Mouse (Mus musculus): Measurements from ENCODE around the gene Efna4.

The Efna4 gene

DNA sequence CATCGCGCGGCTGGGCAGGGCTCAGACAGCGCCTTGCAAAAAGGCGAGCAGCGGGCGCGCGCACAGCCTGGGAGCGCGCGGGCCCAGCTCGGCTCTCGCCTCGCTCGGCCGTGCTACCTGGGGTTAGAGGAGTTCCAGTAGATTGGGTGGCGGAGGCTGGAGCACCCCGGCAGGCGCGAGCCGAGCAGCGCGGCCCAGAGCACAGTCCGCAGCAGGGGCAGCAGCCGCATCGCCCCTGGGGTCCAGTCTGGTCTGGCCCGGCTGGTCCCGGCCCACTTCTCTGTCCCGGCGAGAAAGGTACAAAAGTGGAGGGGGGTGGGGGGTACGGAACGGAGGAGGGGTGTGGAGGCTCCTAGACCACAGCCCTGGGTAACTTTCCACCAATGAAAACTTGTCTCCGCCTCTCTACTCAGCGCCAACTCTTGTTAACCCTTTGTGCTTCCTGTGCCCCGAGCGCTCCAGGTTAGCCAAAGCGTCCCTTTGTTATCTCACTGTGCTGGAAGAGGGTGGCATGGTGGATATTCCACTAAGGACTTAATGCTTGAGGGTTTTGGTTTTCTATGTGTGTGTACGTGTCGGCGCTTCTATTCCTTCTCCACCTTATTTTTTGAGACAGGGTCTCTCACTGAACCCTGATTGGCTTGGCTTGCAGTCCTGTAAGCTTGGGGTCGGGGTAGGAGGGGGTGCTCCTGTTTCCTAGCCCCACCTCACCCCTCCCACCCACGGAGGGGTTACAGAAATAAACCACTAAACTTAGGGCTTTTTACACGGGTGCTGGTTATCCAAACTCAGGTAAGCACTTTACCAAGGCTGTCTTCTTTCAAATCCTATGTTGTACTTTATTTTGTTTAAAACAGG is at the start of gene Efna4:
Efna4 (minus strand) TSS at position 308 of the 858 bp plus-strand sequence.
- peak; percentile 45 to 52 for DNase-seq

DNA sequence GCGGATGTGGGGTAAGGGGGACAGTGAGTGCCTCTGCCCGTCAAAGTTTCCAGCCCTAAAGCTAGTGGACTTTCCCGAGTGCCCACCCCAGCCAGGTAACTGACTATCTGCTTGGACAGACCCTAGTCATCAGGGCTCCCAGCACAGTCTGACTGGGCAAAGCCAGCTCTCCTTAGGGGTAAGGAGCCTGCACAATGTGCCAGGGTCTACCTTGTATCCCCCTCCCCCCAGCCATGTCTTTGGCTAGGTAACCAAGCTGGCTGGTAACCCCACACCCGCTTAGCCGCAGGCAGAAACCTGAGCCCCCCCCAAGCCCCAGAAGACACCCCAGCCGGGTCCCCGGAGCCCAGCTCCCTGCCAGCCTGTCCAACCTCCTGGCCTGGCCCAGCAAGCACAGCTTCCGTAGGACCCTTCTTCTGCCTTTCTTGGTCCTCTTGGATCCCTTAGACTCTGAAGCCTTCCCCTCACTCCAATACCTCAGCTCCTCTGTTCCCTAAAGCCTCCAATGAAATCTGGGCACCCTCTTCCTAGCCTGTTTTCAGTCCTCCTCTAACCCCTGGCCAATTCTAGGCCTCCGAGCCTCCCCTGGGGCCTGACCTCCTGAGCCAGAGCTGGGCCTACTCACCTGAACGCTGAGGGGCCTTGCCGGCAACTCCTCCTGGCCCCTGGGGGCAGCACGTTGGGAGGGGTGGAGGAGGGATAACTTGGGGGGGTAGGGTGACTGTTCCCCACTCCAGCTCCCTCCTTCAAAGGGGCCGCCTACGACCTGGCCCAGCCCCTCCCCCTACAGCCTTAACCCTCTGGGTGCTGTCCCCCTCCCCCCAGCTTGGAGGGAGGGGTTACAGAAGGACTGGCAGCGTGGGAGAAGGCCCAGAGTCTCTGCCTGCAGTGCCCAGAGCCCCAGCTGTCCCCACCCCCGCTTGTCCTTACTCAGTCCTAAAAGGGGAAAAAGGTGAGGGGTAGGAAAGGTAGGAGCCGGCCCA is 48.9 kb upstream of the Efna4 start:
- DNase-seq = peak in 1 of 2 experiments; percentile 48

DNA sequence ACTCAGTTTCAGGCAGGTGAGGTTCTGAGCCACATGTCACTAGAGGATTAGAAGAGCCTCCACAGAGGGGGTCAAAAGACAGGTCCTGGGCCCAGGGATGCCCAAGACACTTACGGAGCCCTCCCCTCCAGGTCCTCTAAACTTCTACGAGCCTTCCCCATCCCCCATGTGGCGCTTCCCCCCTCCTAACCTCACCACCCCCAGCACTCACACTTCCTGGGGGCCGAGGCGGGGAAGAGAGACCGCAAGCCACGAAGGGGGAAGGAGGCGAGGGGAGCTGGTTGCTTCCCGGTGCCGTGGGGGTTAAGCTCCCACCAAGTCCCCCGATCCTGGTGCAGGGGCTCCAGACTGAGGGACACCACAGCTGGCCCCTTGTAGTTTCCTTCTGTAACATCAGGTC is 47.6 kb upstream of the Efna4 start:
- DNase-seq = peak; percentile 49 to 58

DNA sequence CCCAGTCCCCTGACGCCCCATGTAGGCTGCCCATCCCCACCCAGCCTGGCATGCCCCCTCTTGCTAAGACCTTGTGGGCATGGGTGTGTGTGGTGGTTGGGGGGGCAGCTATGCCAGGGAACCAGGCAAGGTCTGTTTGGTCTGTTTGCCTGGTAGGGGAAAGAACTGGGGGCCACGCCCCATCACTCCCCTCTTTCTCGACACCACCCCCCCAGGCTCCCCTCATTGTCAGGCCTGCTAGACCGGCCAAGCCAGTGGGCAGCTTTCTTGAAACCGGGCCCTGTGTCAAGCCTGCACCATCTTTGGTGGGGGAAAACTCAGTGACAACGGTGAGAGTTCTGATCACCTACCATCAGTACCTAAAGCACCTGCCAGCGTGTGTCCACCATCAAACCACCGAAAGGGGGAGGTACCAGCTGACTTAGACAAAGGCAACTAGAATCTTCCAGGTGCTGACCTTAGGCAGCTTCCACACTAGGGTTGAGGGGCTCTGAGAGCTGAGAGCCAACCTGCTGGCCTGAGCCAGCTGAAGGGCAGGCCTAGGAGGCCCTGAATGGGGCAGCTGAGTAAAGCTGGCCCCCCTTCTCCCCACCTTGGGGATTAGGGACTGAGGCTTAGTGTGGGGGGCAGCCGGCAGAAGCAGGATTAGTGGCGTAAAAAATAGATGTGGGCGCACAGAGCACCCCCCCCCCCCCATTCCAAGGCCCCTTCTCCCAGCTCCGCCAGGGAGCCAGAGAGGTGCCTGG is 46.7 kb upstream of the Efna4 start:
- no peak for DNase-seq

DNA sequence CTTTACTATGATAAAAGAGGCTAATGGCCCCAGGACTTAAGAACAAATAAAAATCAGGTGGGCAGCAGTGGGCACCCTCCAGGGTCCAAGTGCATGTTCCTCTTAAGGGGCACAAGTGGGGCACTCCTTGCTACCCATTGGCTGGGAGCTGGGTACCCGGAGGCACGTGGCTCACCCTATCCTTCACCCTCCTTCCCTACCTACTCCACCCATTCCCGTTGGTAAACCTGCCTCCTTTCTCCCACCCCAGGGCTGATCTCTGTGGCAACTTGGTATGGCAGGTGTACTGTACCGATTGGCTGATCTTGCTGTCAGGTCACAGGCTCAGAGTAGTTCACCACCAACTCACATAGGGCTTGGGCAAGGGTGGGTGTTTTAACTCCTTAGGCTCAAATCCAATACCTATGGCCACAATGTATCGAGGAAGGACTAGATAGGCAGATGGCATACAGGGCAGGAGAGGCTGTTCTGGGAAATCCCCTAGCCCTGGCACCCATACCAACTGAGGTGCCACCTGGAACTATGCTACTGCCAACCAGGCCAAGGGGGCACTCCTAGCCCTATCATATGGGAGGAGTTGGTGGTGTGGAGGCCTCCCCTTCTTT is 45.9 kb upstream of the Efna4 start:
- DNase-seq = no peak

DNA sequence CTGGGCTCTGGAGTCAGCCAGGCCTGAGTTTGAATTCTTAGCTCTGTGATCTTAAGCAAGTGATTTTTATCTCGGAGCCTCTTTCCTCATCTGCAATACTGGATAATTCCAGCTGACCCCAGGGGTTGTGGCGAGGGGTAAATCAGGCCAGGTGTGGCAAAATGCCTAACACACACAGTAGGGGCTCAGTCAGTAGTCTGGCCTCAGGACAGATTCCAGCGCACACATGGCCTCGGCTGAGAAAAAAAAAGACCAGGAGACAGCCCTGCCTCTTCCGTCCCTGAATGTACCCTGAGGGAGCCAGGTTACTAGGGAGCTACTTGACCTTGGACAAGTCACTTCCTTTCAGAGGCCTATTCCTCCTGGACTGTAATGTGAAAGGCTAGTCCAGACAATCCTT is 45.1 kb upstream of the Efna4 start:
- DNase-seq = no peak

DNA sequence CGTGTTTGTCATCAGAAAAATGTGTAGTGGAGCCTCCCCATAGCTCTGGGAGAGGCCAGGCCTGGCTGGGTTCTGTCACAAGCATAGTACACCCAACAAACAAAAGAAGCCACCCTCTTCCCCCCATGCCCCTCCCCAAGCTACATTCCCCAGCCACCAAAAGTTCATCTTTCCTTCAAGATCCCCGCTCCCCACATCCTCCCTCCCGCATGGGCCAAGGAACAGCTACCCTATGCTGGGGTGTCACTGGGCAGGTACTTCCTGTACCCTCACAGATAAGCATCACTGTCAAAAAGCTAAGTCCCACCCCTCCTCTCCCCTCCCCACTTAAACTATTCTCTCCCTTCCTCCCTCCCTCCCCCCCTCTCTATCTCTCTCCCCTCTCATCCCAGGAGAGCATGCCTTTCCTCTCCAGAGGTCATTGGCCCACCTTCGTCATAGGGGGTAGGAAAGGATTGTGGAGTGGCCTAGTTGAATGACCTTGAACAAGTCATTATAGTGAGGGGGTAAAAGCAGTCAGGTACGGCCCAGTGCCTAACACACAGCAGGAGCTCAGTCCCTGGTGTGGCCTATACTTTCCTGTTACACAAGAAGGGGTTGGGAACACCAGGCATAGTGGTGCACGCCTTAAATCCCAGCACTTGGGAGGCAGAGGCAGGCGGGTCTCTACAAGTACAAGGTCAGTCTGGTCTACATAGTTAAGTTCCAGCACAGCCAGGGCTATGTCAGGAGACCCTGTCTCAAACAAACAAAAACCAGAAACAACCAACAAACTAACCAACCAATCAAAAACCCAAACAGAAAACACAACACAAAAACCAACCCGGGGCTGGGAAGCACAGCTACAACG is 44.4 kb upstream of the Efna4 start:
- DNase-seq = peak in 1 of 2 experiments; percentile 36

DNA sequence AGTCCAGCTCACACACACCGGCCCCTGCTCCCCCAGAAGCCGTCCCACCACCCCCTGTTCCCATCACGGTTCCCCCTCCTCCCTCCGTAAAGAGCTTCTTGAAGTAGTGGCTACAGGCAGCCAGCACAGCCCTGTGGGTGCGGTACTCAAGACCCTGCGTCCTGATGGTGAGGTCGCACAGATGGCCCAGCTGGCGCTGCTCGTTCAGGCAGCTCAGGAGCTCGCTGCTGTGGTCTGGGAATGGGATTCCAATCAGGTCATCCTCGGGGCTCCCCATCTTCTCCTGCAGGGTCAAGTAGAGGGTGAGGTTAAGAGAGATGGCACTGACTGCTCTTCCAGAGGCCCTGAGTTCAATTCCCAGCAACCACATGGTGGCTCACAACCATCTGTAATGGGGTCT is 43.4 kb upstream of the Efna4 start:
- DNase-seq = no peak

DNA sequence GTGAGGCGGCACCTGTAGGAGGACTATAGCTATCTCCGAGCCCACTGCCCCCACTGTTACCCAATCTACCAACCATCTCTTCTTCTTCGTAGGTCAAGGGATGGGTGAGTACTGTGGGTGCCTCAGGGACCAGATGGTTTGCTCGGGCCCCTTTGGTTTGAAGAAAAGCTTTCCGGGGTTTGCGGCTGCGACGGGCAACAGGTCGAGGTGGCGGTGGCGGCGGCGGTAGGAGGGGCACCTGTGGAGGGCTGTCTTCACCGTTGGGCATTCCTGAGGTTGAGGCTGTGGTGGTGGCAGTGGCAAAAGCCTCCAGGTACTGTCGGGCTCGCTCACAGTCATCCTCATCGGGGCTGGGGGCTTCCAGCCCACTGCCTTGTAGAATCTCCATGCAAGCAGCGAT is 42.9 kb upstream of the Efna4 start:
- DNase-seq = no peak

DNA sequence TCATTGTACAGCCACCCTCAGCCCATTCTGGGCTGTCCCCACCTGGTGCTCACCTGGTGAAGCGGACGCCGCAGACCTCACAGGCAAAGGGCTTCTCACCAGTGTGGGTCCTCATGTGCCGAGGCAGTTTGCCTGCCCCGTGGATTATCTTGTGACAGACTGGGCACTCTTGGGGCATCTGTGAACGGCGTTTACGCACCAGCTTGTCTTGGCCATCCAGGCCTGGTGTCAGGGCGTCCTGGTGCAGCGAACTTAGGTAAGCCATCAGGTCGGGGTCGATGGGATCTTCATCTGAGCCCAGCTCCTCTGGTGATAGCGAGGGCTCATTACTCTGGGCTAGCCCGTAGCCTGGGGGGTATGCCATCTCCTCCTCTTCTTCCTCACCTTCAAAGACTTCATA is 42.5 kb upstream of the Efna4 start:
- DNase-seq = no peak

DNA sequence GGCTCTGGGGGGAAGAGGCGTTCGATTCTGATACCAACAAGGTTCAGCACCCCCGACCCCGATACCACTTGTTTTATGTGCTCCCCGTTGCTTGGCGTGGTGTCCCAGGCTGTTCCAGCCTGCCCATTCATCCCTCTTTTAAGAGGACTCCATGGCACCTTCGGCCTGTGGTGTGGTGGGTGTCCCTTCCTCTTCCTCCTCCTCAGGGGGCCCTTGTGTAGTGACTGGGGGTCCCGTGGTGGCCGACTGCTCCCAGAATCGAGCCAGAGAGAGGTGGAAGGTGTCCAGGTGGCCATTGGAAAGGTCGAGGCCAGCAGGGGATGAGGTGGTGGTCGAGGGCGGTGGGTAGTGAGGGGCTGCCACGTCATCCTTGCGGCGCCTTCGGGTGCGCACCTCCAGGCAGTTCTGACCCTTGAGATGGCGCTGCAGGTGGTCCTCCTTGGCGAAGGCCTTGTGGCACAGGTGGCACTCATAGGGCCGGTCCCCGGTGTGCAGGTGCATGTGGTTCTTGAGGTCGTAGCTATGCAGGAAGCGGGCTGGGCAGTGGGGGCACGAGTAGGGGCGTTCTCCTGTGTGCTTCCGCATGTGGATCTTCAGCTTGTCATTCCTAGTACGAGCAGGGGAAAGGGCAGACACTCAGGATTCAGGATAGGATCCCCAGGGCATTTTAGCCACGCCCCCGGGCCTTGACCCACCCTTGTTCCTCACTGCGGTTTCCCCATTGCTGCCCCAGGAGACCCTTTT is 41.7 kb upstream of the Efna4 start:
- DNase-seq = peak in 1 of 2 experiments; percentile 49

DNA sequence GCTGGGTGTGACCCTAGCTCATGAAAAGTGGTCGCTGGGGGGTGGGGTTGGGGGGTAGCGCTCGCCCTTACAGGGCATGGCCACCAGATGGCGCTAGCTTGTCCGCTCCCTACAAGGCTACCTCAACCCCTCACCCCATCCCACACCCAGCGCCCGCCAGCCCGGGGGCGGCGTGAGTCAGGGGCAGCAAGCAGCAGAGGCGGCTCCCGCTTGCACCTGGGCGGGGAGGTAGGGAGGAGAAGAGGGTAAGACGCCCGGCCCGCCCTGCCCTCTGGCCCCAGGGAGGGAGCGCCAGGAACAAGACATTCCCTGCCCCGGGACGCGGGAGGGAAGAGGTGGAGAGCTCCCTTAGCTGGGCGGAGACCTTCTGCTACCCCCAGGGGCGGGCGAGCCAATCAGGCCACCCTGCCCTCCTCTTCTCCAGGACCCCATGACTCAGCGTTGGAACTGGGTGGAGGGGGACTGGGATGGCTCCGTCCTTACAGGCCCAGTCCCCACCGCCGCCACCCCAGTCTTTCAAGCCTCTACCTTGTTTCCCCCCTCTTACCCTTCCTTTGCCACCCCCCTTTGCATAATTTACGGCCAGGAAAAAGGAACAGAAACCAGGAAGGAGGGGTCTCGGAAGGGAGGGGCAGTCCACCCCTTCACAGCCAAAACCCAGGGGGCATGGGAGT is 40.7 kb upstream of the Efna4 start:
- DNase-seq = peak; percentile 53 to 69

DNA sequence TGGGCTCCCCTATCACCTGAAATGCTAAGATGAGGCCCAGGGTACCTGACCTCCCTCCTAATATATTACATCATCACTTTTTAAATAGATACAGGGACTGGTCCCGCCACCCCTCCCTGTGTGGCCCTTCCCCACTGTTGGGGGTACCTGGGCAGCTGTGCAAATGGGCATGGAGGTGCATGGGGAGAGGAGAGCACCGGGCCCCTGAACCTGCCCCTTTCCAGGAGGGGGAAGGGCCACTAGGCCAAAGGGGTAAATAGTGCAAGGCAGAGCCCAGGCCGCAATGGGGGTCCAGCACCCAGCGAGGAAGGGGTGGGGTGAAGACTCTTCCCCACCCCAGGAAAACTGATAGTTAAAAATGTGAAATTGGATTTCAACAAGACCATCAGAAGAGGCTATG is 40.0 kb upstream of the Efna4 start:
- no peak for DNase-seq

DNA sequence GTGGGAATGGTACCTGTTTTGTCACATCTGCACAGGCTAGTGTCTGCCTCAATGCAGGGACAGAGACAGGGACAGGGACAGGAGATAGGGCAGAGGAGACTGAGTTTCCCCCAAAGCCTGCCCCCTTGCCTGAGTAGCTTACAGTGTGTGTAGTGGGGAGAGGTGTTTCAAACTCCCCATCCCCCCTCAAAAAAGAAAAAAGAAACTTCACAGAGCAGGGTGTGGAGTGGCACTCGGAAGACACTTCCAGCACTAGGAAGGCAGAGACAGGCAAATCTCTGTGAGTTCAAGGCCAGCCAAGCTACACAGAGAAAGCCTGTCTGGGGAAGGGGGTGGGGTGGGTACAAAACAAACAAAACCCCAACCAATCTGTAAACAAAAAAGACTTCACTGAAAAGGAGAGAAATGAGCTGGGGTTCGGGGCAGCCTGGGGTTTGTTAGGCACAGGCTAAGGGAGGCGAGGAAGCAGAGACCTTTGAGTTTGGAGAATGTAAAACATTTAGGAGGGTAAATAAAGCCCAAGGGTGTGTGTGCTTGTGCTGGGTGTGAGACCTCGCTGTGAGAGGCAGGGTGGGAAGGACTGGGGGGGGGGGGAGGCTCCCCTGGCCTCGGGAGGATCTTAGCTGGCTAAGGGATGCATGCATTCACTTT is 35.9 kb upstream of the Efna4 start:
- DNase-seq = no peak

DNA sequence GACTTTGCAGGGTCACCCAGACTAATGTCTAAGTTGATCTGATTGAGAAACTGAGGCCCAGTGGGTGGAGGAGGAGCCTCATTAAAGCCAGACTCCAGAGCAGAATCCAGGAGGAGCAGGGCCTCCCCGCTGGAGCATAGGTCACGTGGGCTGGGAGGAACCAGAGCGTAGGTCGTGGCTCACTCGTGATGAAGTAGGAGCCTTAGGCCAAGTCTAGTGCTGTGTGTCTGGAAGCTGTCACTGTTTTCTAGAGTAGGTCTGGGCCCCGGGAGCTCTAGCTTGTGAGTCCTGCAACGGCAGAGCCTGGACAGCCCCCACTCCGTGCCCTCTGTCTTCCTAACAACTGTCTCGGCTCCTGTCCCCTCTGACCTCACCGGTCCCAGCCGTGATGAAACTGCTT is 29.5 kb upstream of the Efna4 start:
- DNase-seq = no peak

DNA sequence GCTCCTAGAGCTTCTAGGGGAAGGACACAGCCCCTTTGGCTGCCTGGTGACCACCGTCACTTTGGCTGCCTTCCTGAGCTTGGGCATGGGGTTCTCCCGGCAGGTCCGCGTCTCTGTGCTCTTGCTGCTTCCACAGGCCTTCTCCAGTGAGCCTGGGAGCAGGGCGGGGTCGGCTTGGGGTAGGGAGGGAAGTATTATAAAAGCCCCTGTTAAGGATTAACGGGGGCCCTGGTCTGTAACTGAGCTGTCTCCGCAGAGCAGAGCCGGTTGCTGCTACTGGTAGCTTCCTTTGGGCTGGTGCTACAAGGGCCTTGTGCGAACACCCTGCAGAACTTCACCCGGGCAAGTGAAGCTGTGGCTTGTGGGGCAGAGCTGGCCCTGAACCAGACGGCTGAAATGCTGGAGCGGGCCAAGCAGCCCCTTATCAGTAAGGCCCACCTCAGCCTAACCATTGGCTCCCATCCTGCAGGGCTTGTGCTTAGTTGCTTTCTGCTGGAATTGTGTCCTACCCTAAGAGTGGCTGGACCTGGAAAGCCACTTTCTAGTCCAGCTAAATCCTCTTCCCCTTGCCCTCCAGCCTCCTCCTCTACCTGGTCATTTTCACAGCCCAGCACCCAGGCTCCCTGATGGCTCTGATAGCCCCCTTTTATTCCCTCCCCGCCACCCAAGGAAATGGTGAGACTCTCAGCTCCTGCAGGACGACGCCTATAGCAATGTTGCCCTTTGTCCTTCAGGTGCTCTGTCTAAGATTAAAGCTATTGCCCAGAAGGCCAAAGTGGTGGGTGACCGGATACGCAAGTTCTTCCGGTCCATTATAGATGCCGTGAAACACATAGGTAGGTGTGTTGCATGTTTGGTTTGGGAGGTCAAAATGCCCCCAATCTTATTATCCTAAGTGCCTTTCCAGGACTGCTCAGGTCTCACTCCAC is 27.9 kb upstream of the Efna4 start:
- no peak for DNase-seq

DNA sequence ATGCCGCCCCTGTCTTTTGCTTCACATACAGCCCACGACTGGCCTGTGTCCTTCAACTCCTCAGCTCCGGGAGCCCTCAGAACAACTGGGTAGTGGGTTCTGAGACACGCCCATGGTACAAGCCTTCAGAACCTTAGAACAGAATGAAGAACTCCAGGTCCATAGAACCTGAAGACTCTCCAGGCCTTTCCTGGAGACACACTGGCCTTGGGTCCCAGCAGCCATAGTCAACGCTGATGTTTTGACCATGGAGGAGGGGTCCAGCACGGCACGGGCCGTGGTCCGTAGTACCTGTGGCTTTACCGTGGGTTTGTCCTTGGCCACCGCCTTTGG is 27.3 kb upstream of the Efna4 start, which contains the start of gene Dcst1:
Dcst1 (minus strand) TSS at position 101 of the 333 bp plus-strand sequence.
- DNase-seq = no peak

DNA sequence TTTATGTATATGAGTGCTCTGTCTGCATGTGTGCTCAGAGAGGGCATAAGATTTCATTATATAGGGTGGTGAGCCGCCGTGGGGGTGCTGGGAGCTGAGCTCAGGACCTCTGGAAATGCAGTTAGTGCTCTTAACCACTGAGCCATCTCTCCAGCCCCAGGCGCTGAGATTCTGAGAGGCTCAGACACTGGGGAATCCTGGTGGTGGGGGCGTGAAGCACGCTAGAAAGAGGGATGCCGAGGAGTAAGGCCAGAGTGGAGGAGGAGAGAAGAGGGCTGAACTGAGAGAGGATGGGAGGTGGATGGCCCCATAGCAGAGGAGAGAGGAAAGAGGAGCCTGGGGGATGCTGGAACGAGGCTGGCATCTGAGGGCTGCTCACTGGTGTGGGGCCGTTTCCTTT is 26.8 kb upstream of the Efna4 start:
- DNase-seq = no peak

DNA sequence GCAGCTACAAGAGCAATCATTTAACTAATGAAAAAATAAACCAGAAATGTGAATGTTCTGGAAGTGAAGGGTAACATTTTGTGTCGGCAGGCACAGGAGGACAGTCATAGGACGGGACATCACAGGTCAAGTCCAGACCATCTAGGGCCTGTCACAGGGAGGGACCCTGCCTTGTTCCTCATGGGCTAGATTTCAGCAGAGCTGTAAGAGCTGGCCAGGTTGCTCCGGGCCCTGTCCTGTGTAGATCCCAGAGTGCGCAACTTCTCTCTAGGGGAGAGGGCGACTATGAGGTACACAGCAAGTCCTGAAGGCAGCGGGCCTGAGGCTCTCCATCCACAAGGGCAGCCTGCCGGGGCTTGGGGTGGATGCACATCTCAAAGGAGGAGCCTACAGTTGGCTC is 23.8 kb upstream of the Efna4 start, which contains the start of gene Dcst2:
Dcst2 (plus strand) TSS at position 301 of the 400 bp plus-strand sequence.
- DNase-seq = no peak
